Mouse (Mus musculus) embryo, embryonic 11 days (tissue): Measurements from ENCODE around the gene Zfp273.
"Not testable (repeated sequence)": the region's sequence is repeated elsewhere in the genome, so short reads cannot be mapped to it uniquely, and the experiment has no call there.

Experiments used
- DNase-seq: peaks from one replicate; pipeline ENCODE4 v3.0.0-alpha.2; 2015

Gene Zfp273

DNA sequence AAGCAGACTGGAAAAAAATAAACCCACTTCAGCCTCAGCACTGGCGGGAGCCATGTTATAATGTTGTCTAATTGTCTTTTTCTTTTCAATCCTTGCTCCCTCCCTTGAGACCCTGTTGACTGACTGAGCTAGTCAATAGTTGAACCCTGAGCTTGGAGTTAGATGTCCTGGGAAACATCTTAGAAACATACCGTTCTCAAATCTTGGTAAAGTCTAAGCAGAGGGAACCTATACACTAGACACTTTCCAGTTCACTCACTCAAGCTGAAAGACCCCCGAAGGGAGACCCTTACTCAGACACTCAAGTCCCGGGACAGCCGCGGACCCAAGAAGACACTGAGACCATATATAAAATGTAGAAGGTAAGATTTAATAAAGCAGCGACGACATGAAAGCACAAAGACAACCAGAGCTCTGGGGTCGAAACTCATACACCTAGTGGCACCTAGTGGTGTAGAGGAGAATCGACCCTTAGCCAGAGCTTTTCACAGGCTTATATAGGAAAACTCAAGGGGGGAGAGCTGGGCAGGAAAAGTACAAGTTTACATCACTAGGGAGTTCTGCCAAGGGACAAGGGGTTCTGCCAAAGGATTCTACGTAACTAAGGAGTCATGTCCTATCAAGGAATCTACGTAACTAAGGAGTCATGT lies 62.6 kb downstream of the Zfp273 start:
- not testable (repeated sequence) for DNase-seq
